8 mouse cellular contexts compared by ENCODE assay signal in genomic region chr10:60373937-60374578, GRCm38 (mm10). TPM values are rescaled to one million over a fixed set of nuclear protein-coding genes. Genes with fewer than 3 reads are reported as not detected.
DNase-seq lines count a peak whose midpoint lies in the region; ATAC-seq and TF ChIP-seq lines count a peak whose summit lies in the region.

No protein-coding gene starts in this region.

- TF ChIP-seq CTCF in C2C12 (IDR thresholded peaks at IDR 0.05; ENCODE audit: control insufficient read depth, insufficient read depth, insufficient read length): no peak
- no peak; the same call in 1 of the 2 replicates for TF ChIP-seq CTCF in left cerebral cortex, adult 2 months (IDR thresholded peaks at IDR 0.05)

- H3K79me2 ChIP-seq in C2C12 (ENCODE audit: control insufficient read depth, insufficient read depth): no peaks in the 10 kb centered on the region

- no peak overlapping the region for H3K4me2 ChIP-seq in liver, embryonic 16.5 days (ENCODE audit: low read depth, low read length)
- no peak overlapping the region for H3K4me2 ChIP-seq in forebrain, embryonic 14.5 days (ENCODE audit: low read length)

- H3K27me3 ChIP-seq in C2C12 (ENCODE audit: control insufficient read depth, insufficient read depth, insufficient read length): no peaks in the 10 kb centered on the region
- H3K27me3 ChIP-seq in liver, embryonic 16.5 days (ENCODE audit: control insufficient read depth, insufficient read depth, low read depth, low read length): no peaks in the 10 kb centered on the region
- H3K27me3 ChIP-seq in forebrain, embryonic 14.5 days (replicated peaks; ENCODE audit: control insufficient read depth, insufficient read depth, low read length): no peaks in the 10 kb centered on the region

- H3K4me3 ChIP-seq in C2C12 (ENCODE audit: insufficient read depth, poor library complexity, severe bottlenecking): no peak overlapping the region
- H3K4me3 ChIP-seq in liver, embryonic 16.5 days (ENCODE audit: low read depth, low read length): no peak overlapping the region
- H3K4me3 ChIP-seq in left cerebral cortex, adult 2 months: no peak overlapping the region
- no peak overlapping the region for H3K4me3 ChIP-seq in forebrain, embryonic 14.5 days (ENCODE audit: low read depth, low read length)

- H3K9ac ChIP-seq in liver, embryonic 16.5 days (ENCODE audit: low read depth, low read length): no peak overlapping the region
- no peak overlapping the region for H3K9ac ChIP-seq in forebrain, embryonic 14.5 days (ENCODE audit: low read length)

- 38% methylated on average over 8 of the region's 8 CpGs for WGBS in liver, embryonic 16.5 days (ENCODE audit: insufficient replicate concordance)
- 75% methylated on average over 8 of the region's 8 CpGs for WGBS in forebrain, embryonic 14.5 days

- no peaks in the 10 kb centered on the region for H3K79me3 ChIP-seq in C2C12 (ENCODE audit: low read depth)

- H3K27ac ChIP-seq in liver, embryonic 16.5 days (ENCODE audit: low read length): no peak overlapping the region
- H3K27ac ChIP-seq in left cerebral cortex, adult 2 months: no peak overlapping the region
- no peak overlapping the region for H3K27ac ChIP-seq in forebrain, embryonic 14.5 days (ENCODE audit: low read depth, low read length)

- H3K36me3 ChIP-seq in C2C12 (ENCODE audit: control insufficient read depth, insufficient read depth): no peaks in the 10 kb centered on the region
- no peaks in the 10 kb centered on the region for H3K36me3 ChIP-seq in liver, embryonic 16.5 days (ENCODE audit: control insufficient read depth, insufficient read depth)
- H3K36me3 ChIP-seq in forebrain, embryonic 14.5 days (ENCODE audit: control insufficient read depth, insufficient read depth, low read length): no peaks in the 10 kb centered on the region

- peak; percentile 25; the same call in 1 of the 2 replicates for ATAC-seq in liver, embryonic 16.5 days (ENCODE audit: low read depth)
- no peak for ATAC-seq in forebrain, embryonic 14.5 days

- H3K4me1 ChIP-seq in liver, embryonic 16.5 days (ENCODE audit: control insufficient read depth, low read depth, low read length): no peaks in the 10 kb centered on the region; the same call in 1 of the 2 replicates
- no peaks in the 10 kb centered on the region for H3K4me1 ChIP-seq in forebrain, embryonic 14.5 days (ENCODE audit: control insufficient read depth, insufficient read depth, low read length)

- DNase-seq in adrenal gland, postnatal 36 days: peak; percentile 40 to 56
- peak; percentile 43 to 55 for DNase-seq in heart, postnatal 10 days
- DNase-seq in left cerebral cortex, adult 2 months (ENCODE audit: extremely low spot score in 1 of 2, low spot score in 2 of 2): no peak
- no peak for DNase-seq in thymus, postnatal 14 days
- DNase-seq in yolk sac, embryonic 10.5 days (ENCODE audit: low spot score): no peak
- DNase-seq in forebrain, embryonic 14.5 days (ENCODE audit: low spot score): no peak

- no peak overlapping the region for H3ac ChIP-seq in C2C12 (ENCODE audit: control insufficient read depth, insufficient read length, low read depth)

- no peaks in the 10 kb centered on the region for H3K9me3 ChIP-seq in liver, embryonic 16.5 days (replicated peaks; ENCODE audit: control insufficient read depth, low read length)
- no peaks in the 10 kb centered on the region for H3K9me3 ChIP-seq in forebrain, embryonic 14.5 days (replicated peaks; ENCODE audit: control insufficient read depth, low read length)

- intact Hi-C loops in heart, postnatal 10 days (cut with DNase I): no loop called here
- intact Hi-C loops in left cerebral cortex, adult 2 months (cut with DNase I): no loop called here

TF ChIP-seq in C2C12, 6 proteins besides CTCF, POLR2A, EP300 and RAD21:
- TF ChIP-seq MYOD1 (IDR thresholded peaks at IDR 0.05; ENCODE audit: control insufficient read depth, insufficient read length, low read depth) (peak; percentile 70), MYOG (IDR thresholded peaks at IDR 0.05; ENCODE audit: control insufficient read depth, extremely low read depth, insufficient read length) (no peak), FOSL1 (IDR thresholded peaks at IDR 0.05; ENCODE audit: insufficient read depth, low read length, poor library complexity, severe bottlenecking) (no peak), CEBPB (IDR thresholded peaks at IDR 0.05; ENCODE audit: low read depth) (no peak), MAX (IDR thresholded peaks at IDR 0.05) (peak; percentile 68), USF1 (IDR thresholded peaks at IDR 0.05; ENCODE audit: low read depth) (no peak)

RNA-seq across cellular contexts. Expression of gene Gm17455, which starts 25.5 kb away (rescaled TPM):
- polyA plus RNA-seq in C2C12 (2012; fragmentation: generic; extraction: Trizol): not detected
- not detected for total RNA-seq in adrenal gland, postnatal 36 days (2021)
- total RNA-seq in heart, postnatal 10 days (2021): not detected
- not detected in 2 replicates for polyA plus RNA-seq in liver, embryonic 16.5 days (2015; fragmentation: Nextera tagmentation; extraction: Ambion mirVana)
- not detected for total RNA-seq in left cerebral cortex, adult 2 months (2021)
- polyA plus RNA-seq in forebrain, embryonic 14.5 days (2014; fragmentation: Nextera tagmentation; extraction: Ambion mirVana): 5.8 and 6.9 TPM in 2 replicates

RNA-seq across cellular contexts. Expression of gene Vsir, which starts 27.4 kb away (rescaled TPM):
- polyA plus RNA-seq in C2C12 (2012; fragmentation: generic; extraction: Trizol): 0.68 TPM
- total RNA-seq in adrenal gland, postnatal 36 days (2021): 10 to 100 TPM; 10.0 to 16.9 TPM
- total RNA-seq in heart, postnatal 10 days (2021): 10 to 100 TPM; 20.4 to 27.3 TPM
- polyA plus RNA-seq in liver, embryonic 16.5 days (2015; fragmentation: Nextera tagmentation; extraction: Ambion mirVana): 11.9 and 12.4 TPM in 2 replicates
- total RNA-seq in left cerebral cortex, adult 2 months (2021): 10 to 100 TPM; 19.7 to 26.7 TPM
- polyA plus RNA-seq in forebrain, embryonic 14.5 days (2014; fragmentation: Nextera tagmentation; extraction: Ambion mirVana): 2.1 and 2.3 TPM in 2 replicates

Comparison
In these comparisons a context has a peak if more than half of its experiments do, and no peak if none do; other contexts are left out.
1. DNase-seq: peak in adrenal gland, postnatal 36 days (2 of 2) and heart, postnatal 10 days (2 of 2); none in left cerebral cortex, adult 2 months (0 of 2), thymus, postnatal 14 days (single experiment), yolk sac, embryonic 10.5 days (single experiment) and forebrain, embryonic 14.5 days (single experiment).